Mouse (Mus musculus) forebrain, embryonic 12.5 days (tissue): ENCODE results near the gene Popdc3. TPM values are rescaled to one million over a fixed set of nuclear protein-coding genes. Genes with fewer than 3 reads are reported as not detected.
"Not testable (repeated sequence)": the region's sequence is repeated elsewhere in the genome, so short reads cannot be mapped to it uniquely, and the experiment has no call there.

Experiments used
- ATAC-seq: fragments of 200-750 bp; cut with Nextera tagmentation; 2 replicates; pipeline ENCODE4 v1.8.0; 2017; ENCODE audit warnings: moderate TSS enrichment; ENCODE audit not compliant: low FRiP score
- H3K27ac ChIP-seq: fragments of 300-500 bp; sonication (generic); 2 replicates; pipeline ENCODE4 v1.5.1; 2016; ENCODE audit warnings: mild to moderate bottlenecking
- H3K27me3 ChIP-seq: fragments of 300-500 bp; sonication (generic); 2 replicates; pipeline ENCODE4 v1.6.1; 2016; ENCODE audit warnings: mild to moderate bottlenecking
- H3K36me3 ChIP-seq: fragments of 300-500 bp; sonication (generic); replicated peaks from 2 replicates; pipeline ENCODE4 v1.6.1; 2016; ENCODE audit warnings: mild to moderate bottlenecking
- H3K4me1 ChIP-seq: fragments of 300-500 bp; sonication (generic); 2 replicates; pipeline ENCODE4 v1.6.1; 2016
- H3K4me2 ChIP-seq: fragments of 300-500 bp; sonication (generic); 2 replicates; pipeline ENCODE4 v1.6.1; 2016; ENCODE audit warnings: mild to moderate bottlenecking, moderate library complexity
- H3K4me3 ChIP-seq: fragments of 300-500 bp; sonication (generic); replicated peaks from 2 replicates; pipeline ENCODE4 v1.5.1; 2016; ENCODE audit warnings: mild to moderate bottlenecking
- H3K9ac ChIP-seq: fragments of 300-500 bp; sonication (generic); 2 replicates; pipeline ENCODE4 v1.6.1; 2016; ENCODE audit warnings: mild to moderate bottlenecking
- H3K9me3 ChIP-seq: fragments of 300-500 bp; sonication (generic); 2 replicates; pipeline ENCODE4 v1.6.1; 2016
- WGBS: fragments of 180-500 bp; shearing (Covaris S2); methylation state at CpG from one replicate; pipeline ENCODE4 v1.1.7; 2016; 5-methylcytosine and 5-hydroxymethylcytosine counted together
- polyA plus RNA-seq: library from polyadenylated mRNA; unstranded; fragments of >200 nt; fragmentation: Nextera tagmentation; extraction: Ambion mirVana; gene quantifications from 2 replicates; pipeline ENCODE4 v1.2.1, GENCODE M21; 2016

The Popdc3 gene
- 0.10 and 0.19 TPM in 2 replicates for polyA plus RNA-seq

- not testable (repeated sequence) for H3K27me3 ChIP-seq, ATAC-seq, H3K9me3 ChIP-seq, H3K4me1 ChIP-seq, H3K27ac ChIP-seq, H3K4me3 ChIP-seq, H3K36me3 ChIP-seq, H3K9ac ChIP-seq, H3K4me2 ChIP-seq
- 100% methylated on average over 1 of the region's 5 CpGs for WGBS
These were observed at the start of gene Popdc3 for GRCm38 (mm10) chr10:45177798-45178197. Gene Popdc3 (plus strand): TSS chr10:45178098.

DNA sequence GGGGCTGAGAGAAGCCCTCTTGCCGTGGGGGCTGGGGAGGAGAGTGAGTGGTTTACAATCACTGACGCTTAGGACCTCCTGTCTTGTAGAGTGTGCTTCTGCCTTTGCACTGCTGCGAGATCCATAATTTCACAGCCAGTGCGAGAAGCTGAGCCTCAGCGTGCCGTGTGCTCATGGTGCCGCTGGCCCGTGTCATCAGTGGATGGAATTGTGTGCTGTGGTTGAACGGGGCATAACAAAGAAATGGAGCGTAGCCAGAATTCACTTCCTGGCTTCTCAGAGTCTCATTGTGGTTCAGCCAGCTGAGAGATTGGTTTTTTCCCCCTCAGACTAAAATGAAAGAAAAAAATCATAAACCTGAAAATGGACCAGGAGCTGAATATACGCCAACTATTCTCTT is 48.8 kb upstream of the Popdc3 start:
- Histone ChIP-seq H3K36me3 (peaks cover 43% of the 10 kb centered on the region), H3K4me3 (no peak overlapping the region), H3K4me2 (no peak overlapping the region), H3K27ac (no peak overlapping the region), H3K4me1 (no peaks in the 10 kb centered on the region), H3K9ac (no peak overlapping the region), H3K27me3 (no peaks in the 10 kb centered on the region), H3K9me3 (no peaks in the 10 kb centered on the region)
- 83% methylated on average over 11 of the region's 11 CpGs for WGBS
- ATAC-seq, result no peak

DNA sequence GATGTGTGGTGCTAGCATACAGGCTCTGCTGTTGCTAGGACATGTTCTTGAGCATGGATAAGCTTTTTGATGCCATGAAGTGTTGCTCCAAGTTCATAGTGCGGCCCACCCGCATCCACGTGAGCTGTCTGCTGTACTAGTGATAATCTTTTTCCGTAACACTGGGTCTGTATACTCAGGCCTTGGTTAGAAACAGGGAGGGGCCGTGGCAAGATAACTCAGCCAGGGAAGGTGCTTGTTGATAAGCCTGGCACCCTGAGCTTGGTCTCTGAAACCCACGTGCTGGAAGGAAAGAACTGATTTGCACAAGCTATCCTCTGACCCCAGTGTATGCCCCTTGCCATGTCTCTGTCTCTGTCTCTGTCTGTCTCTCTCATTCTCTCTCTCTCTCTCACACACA is 47.9 kb upstream of the Popdc3 start:
- H3K36me3 ChIP-seq, result peaks cover 36% of the 10 kb centered on the region
- no peak overlapping the region for H3K4me2 ChIP-seq

GRCm38 (mm10) chr10:45132371-45132770 is 45.5 kb upstream of the Popdc3 start:
- Histone ChIP-seq H3K27me3 (no peaks in the 10 kb centered on the region), H3K4me1 (no peaks in the 10 kb centered on the region), H3K36me3 (peaks cover 14% of the 10 kb centered on the region; the same call in 1 of the 2 replicates), H3K27ac (no peak overlapping the region), H3K9ac (no peak overlapping the region), H3K4me2 (no peak overlapping the region), H3K9me3 (no peaks in the 10 kb centered on the region), H3K4me3 (no peak overlapping the region)
- no peak for ATAC-seq
- WGBS, result 82% methylated on average over 4 of the region's 4 CpGs

More for the DNA sequence above, 47.9 kb upstream of the Popdc3 start:
- Histone ChIP-seq H3K9ac (no peak overlapping the region), H3K27ac (no peak overlapping the region), H3K4me3 (no peak overlapping the region), H3K27me3 (no peaks in the 10 kb centered on the region), H3K4me1 (no peaks in the 10 kb centered on the region), H3K9me3 (no peaks in the 10 kb centered on the region)
- WGBS, result 91% methylated on average over 6 of the region's 6 CpGs
- ATAC-seq, result no peak

DNA sequence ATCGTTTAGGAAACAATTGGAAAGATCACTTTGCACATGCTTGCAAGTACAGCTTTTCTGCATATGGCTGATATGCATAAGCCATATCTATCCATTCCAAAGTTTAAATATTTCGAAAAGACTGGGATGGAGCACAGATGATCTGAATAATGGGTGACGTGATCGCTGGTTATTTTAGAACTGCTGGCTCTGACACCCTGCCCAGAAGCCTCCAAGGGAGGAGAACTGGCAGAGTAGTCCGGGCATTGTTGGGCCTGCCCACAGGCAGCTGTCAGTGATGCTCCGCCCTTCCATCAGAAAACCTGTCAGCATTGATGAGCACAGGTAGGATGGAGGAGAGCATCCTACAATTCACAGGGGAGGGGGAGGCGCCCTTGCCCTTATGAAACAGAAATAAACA is 41.1 kb upstream of the Popdc3 start:
- 85% methylated on average over 7 of the region's 7 CpGs for WGBS
- no peak for ATAC-seq

DNA sequence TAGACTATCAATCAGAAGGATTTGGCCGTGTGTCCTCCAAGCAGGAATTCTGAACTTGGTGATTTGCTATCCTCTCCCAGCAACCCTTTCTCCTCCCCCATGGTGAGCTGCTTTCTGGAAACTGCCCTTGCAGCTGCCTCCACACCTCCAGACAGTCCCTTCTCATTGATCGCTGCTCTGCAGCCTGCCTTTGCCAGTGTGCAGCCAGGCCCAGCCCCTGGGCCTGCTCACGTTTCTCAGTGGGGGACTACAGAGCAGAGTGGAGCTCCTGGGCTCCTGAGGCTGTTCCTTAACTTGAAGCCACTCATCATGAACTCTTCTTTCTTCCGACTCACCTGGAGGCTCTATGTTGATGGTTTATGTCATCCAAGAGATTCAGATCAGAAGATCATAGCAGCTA is 38.0 kb upstream of the Popdc3 start:
- ATAC-seq, result no peak
- H3K9me3 ChIP-seq, result no peaks in the 10 kb centered on the region

More for the DNA sequence above, 41.1 kb upstream of the Popdc3 start:
- Histone ChIP-seq H3K27ac (no peak overlapping the region), H3K9ac (no peak overlapping the region), H3K36me3 (no peaks in the 10 kb centered on the region), H3K4me1 (peaks cover 6% of the 10 kb centered on the region), H3K4me3 (no peak overlapping the region), H3K9me3 (no peaks in the 10 kb centered on the region), H3K27me3 (no peaks in the 10 kb centered on the region), H3K4me2 (no peak overlapping the region)

DNA sequence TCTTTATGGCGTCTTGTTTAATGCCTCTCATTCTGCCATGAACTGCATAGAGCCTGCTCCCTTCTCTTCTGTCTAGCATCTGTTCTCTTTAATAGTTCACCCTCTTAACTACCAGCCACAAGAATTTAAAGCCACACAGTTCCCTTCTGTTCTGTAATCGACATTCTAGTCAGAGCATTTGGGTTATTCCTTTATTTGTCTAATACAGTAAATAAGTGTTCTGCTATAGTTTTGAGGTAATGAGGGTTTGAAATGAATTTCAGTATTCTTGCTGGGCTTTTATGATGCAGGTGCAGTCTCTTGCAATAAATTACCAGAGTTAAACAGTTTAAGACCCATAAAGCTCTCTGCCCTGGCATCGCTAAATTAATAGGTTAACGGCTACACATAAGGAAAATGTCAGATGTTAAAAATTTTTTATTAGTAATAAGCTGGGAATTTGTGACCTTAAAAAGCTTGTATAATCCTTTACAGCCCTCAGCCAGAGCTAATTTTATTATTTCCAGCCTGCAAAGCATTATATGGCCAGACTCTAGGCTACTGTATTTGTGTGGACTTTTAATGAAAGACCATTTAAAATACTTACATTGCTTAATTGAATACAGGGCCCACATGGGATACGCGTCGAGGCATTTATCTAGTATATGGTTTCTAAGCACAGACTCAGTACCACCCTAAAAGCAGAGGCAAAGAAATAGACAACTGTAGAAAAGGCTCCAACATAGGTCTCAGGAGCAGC is 37.3 kb upstream of the Popdc3 start:
- WGBS, result 80% methylated on average over 7 of the region's 7 CpGs
- H3K36me3 ChIP-seq, result no peaks in the 10 kb centered on the region
- ATAC-seq, result no peak
- no peak overlapping the region for H3K4me2 ChIP-seq
- no peak overlapping the region for H3K9ac ChIP-seq
- no peak overlapping the region for H3K4me3 ChIP-seq
- no peaks in the 10 kb centered on the region for H3K27me3 ChIP-seq
- no peak overlapping the region for H3K27ac ChIP-seq
- peaks cover 6% of the 10 kb centered on the region for H3K4me1 ChIP-seq
- no peaks in the 10 kb centered on the region for H3K9me3 ChIP-seq

More for the DNA sequence above, 38.0 kb upstream of the Popdc3 start:
- no peak overlapping the region for H3K27ac ChIP-seq
- WGBS, result 76% methylated on average over 4 of the region's 4 CpGs
- H3K4me2 ChIP-seq, result no peak overlapping the region
- H3K27me3 ChIP-seq, result no peaks in the 10 kb centered on the region
- H3K4me3 ChIP-seq, result no peak overlapping the region
- peaks cover 6% of the 10 kb centered on the region for H3K4me1 ChIP-seq
- no peaks in the 10 kb centered on the region for H3K36me3 ChIP-seq
- no peak overlapping the region for H3K9ac ChIP-seq

DNA sequence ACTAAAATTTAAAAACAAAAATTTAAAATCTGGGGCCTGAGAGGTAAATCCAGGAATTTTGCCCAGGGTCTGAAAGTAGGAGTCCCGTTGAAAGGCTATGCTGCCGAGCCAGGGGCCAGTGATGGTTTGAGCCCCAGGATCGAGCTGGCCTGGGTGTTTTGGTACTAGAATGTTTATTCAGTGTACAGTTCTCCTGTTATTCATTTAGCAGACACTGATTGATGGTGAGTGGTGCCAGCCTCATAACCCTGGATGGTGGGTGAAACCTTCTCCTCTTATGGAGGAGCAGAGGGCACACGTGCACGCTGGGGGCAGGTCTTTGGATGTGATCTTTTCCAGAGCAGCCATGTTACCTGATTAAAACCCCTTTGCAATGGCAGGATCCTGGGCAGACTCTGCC is 35.5 kb upstream of the Popdc3 start:
- H3K27me3 ChIP-seq, result no peaks in the 10 kb centered on the region
- no peak for ATAC-seq

DNA sequence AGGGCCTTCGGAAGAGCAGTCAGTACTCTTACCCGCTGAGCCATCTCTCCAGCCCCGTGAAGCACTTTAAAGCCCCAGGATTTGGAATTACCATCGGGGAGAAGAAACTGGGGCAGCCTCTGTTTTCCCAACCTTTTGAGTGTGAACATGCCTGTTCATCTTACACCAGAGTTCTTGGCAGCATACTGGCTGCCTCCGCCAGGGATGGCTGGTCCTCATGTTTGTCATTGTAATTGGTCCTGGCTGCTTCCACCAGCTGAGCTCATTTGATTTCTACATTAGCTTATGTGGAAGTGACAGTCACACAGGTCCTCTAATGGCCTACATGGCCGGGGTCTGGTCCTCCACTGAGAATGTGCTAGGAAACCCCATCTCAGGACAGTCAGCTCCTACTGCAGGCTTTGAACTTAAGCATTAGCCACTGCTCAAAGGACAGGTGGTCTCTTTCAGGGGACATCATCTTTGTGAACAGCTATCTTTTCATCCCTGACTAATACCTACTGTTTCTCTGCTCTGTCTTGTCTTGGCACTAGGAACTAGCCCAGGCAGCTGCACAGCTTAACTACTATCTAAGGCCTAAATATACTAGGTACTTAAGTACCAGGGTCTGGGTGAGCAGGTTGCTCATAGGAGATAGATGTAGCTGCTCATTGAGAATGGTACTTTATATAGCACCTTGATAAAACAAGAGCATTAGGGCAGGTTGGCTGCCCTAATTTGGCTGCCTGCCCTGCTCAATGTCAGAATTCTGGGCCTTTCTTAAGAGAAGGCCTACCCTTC is 33.7 kb upstream of the Popdc3 start:
- Histone ChIP-seq H3K4me2 (no peak overlapping the region), H3K27me3 (no peaks in the 10 kb centered on the region), H3K4me1 (peaks cover 25% of the 10 kb centered on the region), H3K27ac (no peak overlapping the region), H3K4me3 (no peak overlapping the region), H3K9me3 (no peaks in the 10 kb centered on the region), H3K9ac (no peak overlapping the region), H3K36me3 (peaks cover 6% of the 10 kb centered on the region)
- 98% methylated on average over 6 of the region's 6 CpGs for WGBS
- ATAC-seq, result no peak

More for the DNA sequence above, 35.5 kb upstream of the Popdc3 start:
- Histone ChIP-seq H3K36me3 (no peaks in the 10 kb centered on the region), H3K4me2 (no peak overlapping the region), H3K9ac (no peak overlapping the region), H3K9me3 (no peaks in the 10 kb centered on the region), H3K27ac (no peak overlapping the region), H3K4me3 (no peak overlapping the region), H3K4me1 (peaks cover 20% of the 10 kb centered on the region)
- WGBS, result 94% methylated on average over 5 of the region's 5 CpGs

GRCm38 (mm10) chr10:45146821-45147220 is 31.1 kb upstream of the Popdc3 start:
- no peak for ATAC-seq
- Histone ChIP-seq H3K4me2 (no peak overlapping the region), H3K9ac (no peak overlapping the region), H3K27me3 (no peaks in the 10 kb centered on the region), H3K9me3 (no peaks in the 10 kb centered on the region), H3K36me3 (peaks cover 23% of the 10 kb centered on the region), H3K27ac (no peak overlapping the region), H3K4me1 (peaks cover 28% of the 10 kb centered on the region), H3K4me3 (no peak overlapping the region)
- WGBS, result 17% methylated on average over 6 of the region's 6 CpGs

DNA sequence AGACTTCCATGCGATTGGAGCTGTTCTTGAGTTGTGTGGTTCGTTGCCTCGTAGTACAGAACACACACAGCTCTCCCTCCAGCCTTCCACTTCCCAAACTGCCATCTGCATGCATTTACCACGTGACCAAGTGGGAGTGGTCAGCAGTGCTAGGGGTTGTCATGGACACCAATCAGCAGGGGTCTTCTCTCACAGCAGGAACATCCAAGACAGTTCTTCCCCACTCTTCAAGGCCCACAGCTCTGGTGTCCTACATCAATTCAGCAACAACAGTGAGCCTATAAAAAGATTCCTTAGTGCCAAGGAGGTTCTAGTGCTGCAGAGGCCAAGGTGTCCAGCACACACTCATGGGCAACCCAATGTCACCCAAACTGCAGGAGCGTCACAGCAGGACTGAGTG is 26.8 kb upstream of the Popdc3 start:
- H3K9me3 ChIP-seq, result no peaks in the 10 kb centered on the region
- H3K4me1 ChIP-seq, result peaks cover 27% of the 10 kb centered on the region
- no peak overlapping the region for H3K9ac ChIP-seq
- no peak overlapping the region for H3K4me3 ChIP-seq
- H3K36me3 ChIP-seq, result peaks cover 49% of the 10 kb centered on the region
- peak; percentile 78 for ATAC-seq
- no peaks in the 10 kb centered on the region for H3K27me3 ChIP-seq
- 57% methylated on average over 5 of the region's 5 CpGs for WGBS
- no peak overlapping the region for H3K4me2 ChIP-seq
- H3K27ac ChIP-seq, result no peak overlapping the region

DNA sequence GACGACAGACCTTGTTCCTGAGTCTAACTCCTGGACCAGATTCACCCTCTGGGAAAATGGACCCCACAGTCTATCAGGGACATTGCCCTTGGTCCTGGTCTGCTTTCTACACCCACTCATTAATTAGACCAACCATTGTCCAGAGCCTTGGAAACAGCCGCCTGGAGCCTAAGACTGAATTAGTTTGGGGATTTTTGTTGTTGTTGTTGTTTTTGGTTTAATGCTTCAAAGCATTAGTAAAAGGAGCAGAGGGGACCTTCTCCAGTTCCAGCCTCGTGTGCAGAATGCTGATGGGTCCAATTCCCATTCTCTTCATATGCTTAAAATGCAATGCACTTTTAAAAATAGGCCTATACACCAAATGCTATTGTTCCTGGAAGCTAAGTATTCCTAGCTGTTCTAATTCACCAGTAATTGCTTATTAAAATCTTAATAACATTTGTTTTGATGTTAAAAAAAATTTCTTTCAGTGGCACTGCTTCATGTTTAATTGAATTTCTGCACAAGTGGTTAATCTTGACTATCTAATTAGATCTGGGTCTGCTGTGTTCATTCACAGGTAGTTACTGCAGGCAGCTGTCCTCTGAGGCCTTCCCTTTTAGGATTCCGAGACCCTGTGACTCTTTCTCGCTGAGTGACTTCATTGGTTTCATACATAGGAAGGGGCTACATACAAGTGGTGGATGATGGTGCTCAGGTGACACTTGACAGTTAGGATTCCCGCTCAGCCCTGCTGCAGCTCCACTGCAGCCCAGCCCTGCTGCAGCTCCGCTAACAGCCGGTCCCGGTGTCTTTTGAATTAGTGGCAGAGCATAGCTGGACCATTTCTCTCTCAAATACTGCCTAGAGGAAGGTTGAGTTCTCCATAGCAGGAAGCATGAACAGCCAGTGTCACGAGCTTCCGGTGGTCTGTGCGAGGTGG is 25.9 kb upstream of the Popdc3 start:
- Histone ChIP-seq H3K36me3 (peaks cover 53% of the 10 kb centered on the region), H3K27ac (0 out of 2 replicates have a peak overlapping the region, but pooled peaks have one; percentile 31), H3K4me3 (no peak overlapping the region), H3K27me3 (no peaks in the 10 kb centered on the region), H3K4me2 (no peak overlapping the region), H3K9me3 (no peaks in the 10 kb centered on the region), H3K4me1 (peaks cover 18% of the 10 kb centered on the region), H3K9ac (no peak overlapping the region)
- ATAC-seq, result peak; percentile 63; the same call in 1 of the 2 replicates
- WGBS, result 67% methylated on average over 12 of the region's 12 CpGs
